Mouse (Mus musculus): ENCODE measurements around the gene Alas2. TPM values are rescaled to one million over a fixed set of nuclear protein-coding genes. Genes with fewer than 3 reads are reported as not detected.

The Alas2 gene
- polyA plus RNA-seq (2015; fragmentation: Nextera tagmentation; extraction: Ambion mirVana), result 45.9 and 46.1 TPM in 2 replicates

- Histone ChIP-seq H3K9ac (ENCODE audit: low read depth, low read length) (no peak within 1 kb of the TSS), H3K27ac (ENCODE audit: low read length) (no peak within 1 kb of the TSS), H3K36me3 (ENCODE audit: control insufficient read depth, insufficient read depth, low read length) (peaks cover 2% of the 10 kb centered on the region; the same call in 1 of the 2 replicates), H3K4me3 (ENCODE audit: low read depth, low read length) (no peak within 1 kb of the TSS), H3K4me2 (ENCODE audit: low read length) (no peak within 1 kb of the TSS), H3K4me1 (ENCODE audit: control insufficient read depth, insufficient read depth, low read length) (no peaks in the 10 kb centered on the region), H3K9me3 (replicated peaks; ENCODE audit: control insufficient read depth, low read length, poor library complexity, severe bottlenecking) (no peaks in the 10 kb centered on the region), H3K27me3 (ENCODE audit: control insufficient read depth, insufficient read depth, low read depth, low read length) (no peaks in the 10 kb centered on the region)
- no peak for ATAC-seq
- WGBS, result 64% methylated on average over 5 of the region's 5 CpGs
These were observed at the start of gene Alas2 for GRCm38 (mm10) chrX:150547239-150547638. TSS of gene Alas2 (plus strand) at chrX:150547375.

- Histone ChIP-seq H3K4me1 (ENCODE audit: control insufficient read depth, insufficient read depth, low read length) (peaks cover 7% of the 10 kb centered on the region), H3K9ac (ENCODE audit: low read depth, low read length) (no peak overlapping the region), H3K9me3 (replicated peaks; ENCODE audit: control insufficient read depth, low read length, poor library complexity, severe bottlenecking) (no peaks in the 10 kb centered on the region), H3K4me3 (ENCODE audit: low read depth, low read length) (no peak overlapping the region), H3K27ac (ENCODE audit: low read length) (peak overlapping the region; percentile 75), H3K4me2 (ENCODE audit: low read length) (no peak overlapping the region), H3K36me3 (ENCODE audit: control insufficient read depth, insufficient read depth, low read length) (no peaks in the 10 kb centered on the region), H3K27me3 (ENCODE audit: control insufficient read depth, insufficient read depth, low read depth, low read length) (no peaks in the 10 kb centered on the region)
- peak; percentile 94 for ATAC-seq
- whole genome bisulfite sequencing, result 54% methylated on average over 6 of the region's 6 CpGs
These were observed 38.5 kb upstream of the Alas2 start for GRCm38 (mm10) chrX:150508696-150509095.

GRCm38 (mm10) chrX:150510631-150511030 lies 36.5 kb upstream of the Alas2 start:
- peak; percentile 37; the same call in 1 of the 2 replicates for ATAC-seq
- Histone ChIP-seq H3K27me3 (ENCODE audit: control insufficient read depth, insufficient read depth, low read depth, low read length) (no peaks in the 10 kb centered on the region), H3K9me3 (replicated peaks; ENCODE audit: control insufficient read depth, low read length, poor library complexity, severe bottlenecking) (no peaks in the 10 kb centered on the region), H3K9ac (ENCODE audit: low read depth, low read length) (no peak overlapping the region), H3K4me1 (ENCODE audit: control insufficient read depth, insufficient read depth, low read length) (peaks cover 7% of the 10 kb centered on the region), H3K27ac (ENCODE audit: low read length) (no peak overlapping the region), H3K36me3 (ENCODE audit: control insufficient read depth, insufficient read depth, low read length) (no peaks in the 10 kb centered on the region), H3K4me3 (ENCODE audit: low read depth, low read length) (no peak overlapping the region), H3K4me2 (ENCODE audit: low read length) (no peak overlapping the region)
- WGBS, result 43% methylated on average over 4 of the region's 4 CpGs

GRCm38 (mm10) chrX:150511274-150511673 lies 35.9 kb upstream of the Alas2 start:
- Histone ChIP-seq H3K27ac (ENCODE audit: low read length) (peak overlapping the region; percentile 70), H3K4me1 (ENCODE audit: control insufficient read depth, insufficient read depth, low read length) (peaks cover 7% of the 10 kb centered on the region), H3K27me3 (ENCODE audit: control insufficient read depth, insufficient read depth, low read depth, low read length) (no peaks in the 10 kb centered on the region), H3K4me3 (ENCODE audit: low read depth, low read length) (no peak overlapping the region), H3K9ac (ENCODE audit: low read depth, low read length) (no peak overlapping the region), H3K9me3 (replicated peaks; ENCODE audit: control insufficient read depth, low read length, poor library complexity, severe bottlenecking) (no peaks in the 10 kb centered on the region), H3K36me3 (ENCODE audit: control insufficient read depth, insufficient read depth, low read length) (no peaks in the 10 kb centered on the region), H3K4me2 (ENCODE audit: low read length) (no peak overlapping the region)
- peak; percentile 52 for ATAC-seq
- 72% methylated on average over 6 of the region's 6 CpGs for WGBS

- no peaks in the 10 kb centered on the region for H3K27me3 ChIP-seq (ENCODE audit: control insufficient read depth, insufficient read depth, low read depth, low read length)
- H3K9ac ChIP-seq (ENCODE audit: low read depth, low read length), result no peak overlapping the region
- ATAC-seq, result 0 out of 2 replicates have a peak, but pooled peaks have one; percentile 39
- no peaks in the 10 kb centered on the region for H3K9me3 ChIP-seq (replicated peaks; ENCODE audit: control insufficient read depth, low read length, poor library complexity, severe bottlenecking)
- 68% methylated on average over 1 of the region's 1 CpGs for WGBS
- no peak overlapping the region for H3K4me3 ChIP-seq (ENCODE audit: low read depth, low read length)
- peaks cover 7% of the 10 kb centered on the region for H3K4me1 ChIP-seq (ENCODE audit: control insufficient read depth, insufficient read depth, low read length)
- H3K27ac ChIP-seq (ENCODE audit: low read length), result peak overlapping the region; percentile 33
- no peaks in the 10 kb centered on the region for H3K36me3 ChIP-seq (ENCODE audit: control insufficient read depth, insufficient read depth, low read length)
- no peak overlapping the region for H3K4me2 ChIP-seq (ENCODE audit: low read length)
These were observed 33.0 kb upstream of the Alas2 start for GRCm38 (mm10) chrX:150514127-150514526.

- no peak for ATAC-seq
These were observed 31.2 kb upstream of the Alas2 start for GRCm38 (mm10) chrX:150516015-150516414.

GRCm38 (mm10) chrX:150516477-150516876 lies 30.7 kb upstream of the Alas2 start:
- no peak for ATAC-seq
- Histone ChIP-seq H3K4me1 (ENCODE audit: control insufficient read depth, insufficient read depth, low read length) (peaks cover under 1% of the 10 kb centered on the region), H3K27ac (ENCODE audit: low read length) (no peak overlapping the region), H3K36me3 (ENCODE audit: control insufficient read depth, insufficient read depth, low read length) (no peaks in the 10 kb centered on the region), H3K9me3 (replicated peaks; ENCODE audit: control insufficient read depth, low read length, poor library complexity, severe bottlenecking) (no peaks in the 10 kb centered on the region), H3K9ac (ENCODE audit: low read depth, low read length) (no peak overlapping the region), H3K4me2 (ENCODE audit: low read length) (no peak overlapping the region), H3K4me3 (ENCODE audit: low read depth, low read length) (no peak overlapping the region), H3K27me3 (ENCODE audit: control insufficient read depth, insufficient read depth, low read depth, low read length) (no peaks in the 10 kb centered on the region)
- WGBS, result 85% methylated on average over 1 of the region's 1 CpGs

More at GRCm38 (mm10) chrX:150516015-150516414, 31.2 kb upstream of the Alas2 start:
- Histone ChIP-seq H3K9me3 (replicated peaks; ENCODE audit: control insufficient read depth, low read length, poor library complexity, severe bottlenecking) (no peaks in the 10 kb centered on the region), H3K27me3 (ENCODE audit: control insufficient read depth, insufficient read depth, low read depth, low read length) (no peaks in the 10 kb centered on the region), H3K36me3 (ENCODE audit: control insufficient read depth, insufficient read depth, low read length) (no peaks in the 10 kb centered on the region), H3K4me1 (ENCODE audit: control insufficient read depth, insufficient read depth, low read length) (peaks cover 5% of the 10 kb centered on the region), H3K27ac (ENCODE audit: low read length) (no peak overlapping the region), H3K4me3 (ENCODE audit: low read depth, low read length) (no peak overlapping the region), H3K4me2 (ENCODE audit: low read length) (no peak overlapping the region), H3K9ac (ENCODE audit: low read depth, low read length) (no peak overlapping the region)

- Histone ChIP-seq H3K36me3 (ENCODE audit: control insufficient read depth, insufficient read depth, low read length) (no peaks in the 10 kb centered on the region), H3K27ac (ENCODE audit: low read length) (no peak overlapping the region), H3K4me3 (ENCODE audit: low read depth, low read length) (no peak overlapping the region), H3K9ac (ENCODE audit: low read depth, low read length) (no peak overlapping the region), H3K27me3 (ENCODE audit: control insufficient read depth, insufficient read depth, low read depth, low read length) (no peaks in the 10 kb centered on the region), H3K4me1 (ENCODE audit: control insufficient read depth, insufficient read depth, low read length) (no peaks in the 10 kb centered on the region), H3K4me2 (ENCODE audit: low read length) (no peak overlapping the region), H3K9me3 (replicated peaks; ENCODE audit: control insufficient read depth, low read length, poor library complexity, severe bottlenecking) (no peaks in the 10 kb centered on the region)
- 94% methylated on average over 2 of the region's 2 CpGs for WGBS
- ATAC-seq, result no peak
These were observed 7.1 kb upstream of the Alas2 start for GRCm38 (mm10) chrX:150540111-150540510.

GRCm38 (mm10) chrX:150541684-150542083 lies 5.5 kb upstream of the Alas2 start:
- H3K36me3 ChIP-seq (ENCODE audit: control insufficient read depth, insufficient read depth, low read length), result no peaks in the 10 kb centered on the region
- no peak for ATAC-seq
- H3K27ac ChIP-seq (ENCODE audit: low read length), result no peak overlapping the region
- H3K4me3 ChIP-seq (ENCODE audit: low read depth, low read length), result no peak overlapping the region
- H3K4me1 ChIP-seq (ENCODE audit: control insufficient read depth, insufficient read depth, low read length), result no peaks in the 10 kb centered on the region
- no peak overlapping the region for H3K4me2 ChIP-seq (ENCODE audit: low read length)
- H3K9ac ChIP-seq (ENCODE audit: low read depth, low read length), result no peak overlapping the region
- no peaks in the 10 kb centered on the region for H3K27me3 ChIP-seq (ENCODE audit: control insufficient read depth, insufficient read depth, low read depth, low read length)
- H3K9me3 ChIP-seq (replicated peaks; ENCODE audit: control insufficient read depth, low read length, poor library complexity, severe bottlenecking), result no peaks in the 10 kb centered on the region

All from midbrain, embryonic 16.5 days (tissue).